Mouse (Mus musculus): ENCODE results near the gene Gm20683. TPM values are rescaled to one million over a fixed set of nuclear protein-coding genes. Genes with fewer than 3 reads are reported as not detected.

Gm20683 gene
- polyA plus RNA-seq, 1 experiment from 2014 or later = 0.34 TPM

DNA sequence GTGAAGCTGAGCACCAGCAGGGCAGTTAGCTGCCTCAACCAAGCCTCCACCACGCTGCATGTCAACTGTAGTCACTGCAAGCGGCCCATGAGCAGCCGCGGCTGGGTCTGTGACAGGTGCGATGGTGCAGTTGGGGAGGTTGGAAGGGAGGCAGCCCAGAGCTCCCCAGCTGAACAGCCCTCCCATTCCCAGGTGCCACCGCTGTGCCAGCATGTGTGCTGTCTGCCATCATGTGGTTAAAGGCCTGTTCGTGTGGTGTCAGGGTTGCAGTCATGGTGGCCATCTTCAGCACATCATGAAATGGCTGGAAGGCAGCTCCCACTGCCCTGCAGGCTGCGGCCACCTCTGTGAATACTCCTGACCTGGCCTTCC is 13.4 kb downstream of the Gm20683 start:
- 81% methylated on average over 8 of the region's 8 CpGs for WGBS (ENCODE audit: insufficient replicate concordance)
- no peak overlapping the region for H3K9ac ChIP-seq (replicated peaks)
- ATAC-seq (no peak), DNase-seq (no peak)
- H3K36me3 ChIP-seq (replicated peaks; ENCODE audit: insufficient read depth, low read length) = peaks cover 31% of the 10 kb centered on the region
- H3K27me3 ChIP-seq (ENCODE audit: insufficient read depth, low read length) = no peaks in the 10 kb centered on the region
- peaks cover 47% of the 10 kb centered on the region for H3K4me1 ChIP-seq (ENCODE audit: insufficient read depth)
- no peaks in the 10 kb centered on the region for H3K9me3 ChIP-seq (ENCODE audit: low read length)
- peak overlapping the region; percentile 56; the same call in 1 of the 2 replicates for H3K4me3 ChIP-seq (ENCODE audit: low read depth, low read length)
- 0 out of 2 replicates have a peak overlapping the region, but pooled peaks have one; percentile 67 for H3K27ac ChIP-seq (ENCODE audit: low read depth)
- no peak for TF ChIP-seq CTCF (IDR thresholded peaks at IDR 0.05; ENCODE audit: low read depth)
- no peak for TF ChIP-seq EP300 (IDR thresholded peaks at IDR 0.05; ENCODE audit: low read depth)
- H3K4me2 ChIP-seq (ENCODE audit: low read depth, low read length) = peak overlapping the region; percentile 78

- WGBS (ENCODE audit: insufficient replicate concordance) = 92% methylated on average over 22 of the region's 22 CpGs
- DNase-seq (no peak), ATAC-seq (no peak)
- Histone ChIP-seq H3K4me1 (ENCODE audit: insufficient read depth) (peaks cover 49% of the 10 kb centered on the region), H3K27me3 (ENCODE audit: insufficient read depth, low read length) (no peaks in the 10 kb centered on the region), H3K36me3 (replicated peaks; ENCODE audit: insufficient read depth, low read length) (peaks cover 31% of the 10 kb centered on the region), H3K9ac (replicated peaks) (no peak overlapping the region), H3K4me3 (ENCODE audit: low read depth, low read length) (no peak overlapping the region), H3K9me3 (ENCODE audit: low read length) (no peaks in the 10 kb centered on the region), H3K4me2 (ENCODE audit: low read depth, low read length) (no peak overlapping the region), H3K27ac (ENCODE audit: low read depth) (no peak overlapping the region)
- no peak for TF ChIP-seq EP300 (IDR thresholded peaks at IDR 0.05; ENCODE audit: low read depth)
Observed at GRCm38 (mm10) chr17:25827546-25828222, 13.9 kb downstream of the Gm20683 start.

DNA sequence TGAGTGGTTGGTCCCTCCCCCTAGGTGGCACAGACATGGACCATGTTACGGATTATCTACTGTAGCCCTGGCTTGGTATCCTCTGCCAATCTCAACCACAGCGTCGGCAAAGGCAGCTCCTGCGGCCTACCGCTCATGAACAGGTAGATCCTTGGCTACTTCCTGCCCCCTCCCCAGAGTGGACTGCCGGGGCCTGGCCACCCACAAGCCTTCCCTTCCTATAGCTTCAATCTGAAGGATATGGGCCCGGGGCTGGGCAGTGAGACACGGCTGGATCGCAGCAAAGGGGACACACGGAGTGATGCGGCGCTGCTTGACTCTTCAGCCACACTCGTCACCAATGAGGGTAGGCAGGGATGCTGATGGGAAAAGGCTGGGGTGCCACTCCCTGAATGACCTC is 14.6 kb downstream of the Gm20683 start:
- no peak for TF ChIP-seq EP300 (IDR thresholded peaks at IDR 0.05; ENCODE audit: low read depth)
- TF ChIP-seq CTCF (IDR thresholded peaks at IDR 0.05; ENCODE audit: low read depth) = no peak
- H3K27ac ChIP-seq (ENCODE audit: low read depth) = no peak overlapping the region
- H3K4me3 ChIP-seq (ENCODE audit: low read depth, low read length) = no peak overlapping the region
- H3K4me2 ChIP-seq (ENCODE audit: low read depth, low read length) = no peak overlapping the region
- peaks cover 48% of the 10 kb centered on the region for H3K4me1 ChIP-seq (ENCODE audit: insufficient read depth)
- no peaks in the 10 kb centered on the region for H3K9me3 ChIP-seq (ENCODE audit: low read length)
- H3K36me3 ChIP-seq (replicated peaks; ENCODE audit: insufficient read depth, low read length) = peaks cover 31% of the 10 kb centered on the region
- no peak overlapping the region for H3K9ac ChIP-seq (replicated peaks)
- ATAC-seq (no peak), DNase-seq (no peak)
- H3K27me3 ChIP-seq (ENCODE audit: insufficient read depth, low read length) = no peaks in the 10 kb centered on the region
- whole genome bisulfite sequencing (ENCODE audit: insufficient replicate concordance) = 92% methylated on average over 13 of the region's 13 CpGs

GRCm38 (mm10) chr17:25825984-25826570 is 15.5 kb downstream of the Gm20683 start:
- no peaks in the 10 kb centered on the region for H3K9me3 ChIP-seq (ENCODE audit: low read length)
- ATAC-seq (no peak), DNase-seq (no peak)
- H3K27ac ChIP-seq (ENCODE audit: low read depth) = no peak overlapping the region
- H3K4me1 ChIP-seq (ENCODE audit: insufficient read depth) = peaks cover 39% of the 10 kb centered on the region
- no peak for TF ChIP-seq CTCF (IDR thresholded peaks at IDR 0.05; ENCODE audit: low read depth)
- no peak for TF ChIP-seq EP300 (IDR thresholded peaks at IDR 0.05; ENCODE audit: low read depth)
- no peak overlapping the region for H3K9ac ChIP-seq (replicated peaks)
- H3K4me2 ChIP-seq (ENCODE audit: low read depth, low read length) = no peak overlapping the region
- WGBS (ENCODE audit: insufficient replicate concordance) = 91% methylated on average over 27 of the region's 27 CpGs
- peaks cover 24% of the 10 kb centered on the region for H3K36me3 ChIP-seq (replicated peaks; ENCODE audit: insufficient read depth, low read length)
- 0 out of 2 replicates have a peak, but pooled peaks cover 4% of the 10 kb centered on the region for H3K27me3 ChIP-seq (ENCODE audit: insufficient read depth, low read length)
- H3K4me3 ChIP-seq (ENCODE audit: low read depth, low read length) = no peak overlapping the region

GRCm38 (mm10) chr17:25825311-25825710 is 16.3 kb downstream of the Gm20683 start:
- TF ChIP-seq EP300 (IDR thresholded peaks at IDR 0.05; ENCODE audit: low read depth) = no peak
- no peak for TF ChIP-seq CTCF (IDR thresholded peaks at IDR 0.05; ENCODE audit: low read depth)
- Histone ChIP-seq H3K9me3 (ENCODE audit: low read length) (no peaks in the 10 kb centered on the region), H3K9ac (replicated peaks) (no peak overlapping the region; the same call in 1 of the 2 replicates), H3K4me3 (ENCODE audit: low read depth, low read length) (no peak overlapping the region), H3K4me1 (ENCODE audit: insufficient read depth) (peaks cover 35% of the 10 kb centered on the region), H3K27me3 (ENCODE audit: insufficient read depth, low read length) (0 out of 2 replicates have a peak, but pooled peaks cover 5% of the 10 kb centered on the region), H3K4me2 (ENCODE audit: low read depth, low read length) (peak overlapping the region; percentile 92; the same call in 1 of the 2 replicates), H3K27ac (ENCODE audit: low read depth) (no peak overlapping the region), H3K36me3 (replicated peaks; ENCODE audit: insufficient read depth, low read length) (peaks cover 17% of the 10 kb centered on the region)
- DNase-seq (no peak), ATAC-seq (no peak)
- 83% methylated on average over 6 of the region's 6 CpGs for WGBS (ENCODE audit: insufficient replicate concordance)

- 66% methylated on average over 17 of the region's 17 CpGs for WGBS (ENCODE audit: insufficient replicate concordance)
- ATAC-seq (no peak), DNase-seq (no peak)
- Histone ChIP-seq H3K36me3 (replicated peaks; ENCODE audit: insufficient read depth, low read length) (peaks cover 13% of the 10 kb centered on the region), H3K27me3 (ENCODE audit: insufficient read depth, low read length) (peaks cover 13% of the 10 kb centered on the region), H3K9me3 (ENCODE audit: low read length) (no peaks in the 10 kb centered on the region), H3K27ac (ENCODE audit: low read depth) (no peak overlapping the region), H3K4me3 (ENCODE audit: low read depth, low read length) (peak overlapping the region; percentile 74), H3K4me1 (ENCODE audit: insufficient read depth) (peaks cover 29% of the 10 kb centered on the region), H3K4me2 (ENCODE audit: low read depth, low read length) (peak overlapping the region; percentile 92), H3K9ac (replicated peaks) (peak overlapping the region; percentile 71)
- TF ChIP-seq CTCF (IDR thresholded peaks at IDR 0.05; ENCODE audit: low read depth) = no peak
- no peak for TF ChIP-seq EP300 (IDR thresholded peaks at IDR 0.05; ENCODE audit: low read depth)
Observed at GRCm38 (mm10) chr17:25824362-25825142, 17.0 kb downstream of the Gm20683 start.
